Mouse (Mus musculus): ENCODE results near the gene Htt. TPM values are rescaled to one million over a fixed set of nuclear protein-coding genes. Genes with fewer than 3 reads are reported as not detected.
"Not testable (repeated sequence)": the region's sequence is repeated elsewhere in the genome, so short reads cannot be mapped to it uniquely, and the experiment has no call there.

Htt gene
- polyA plus RNA-seq, 1 experiment from 2014 or later: 11.8 TPM

DNA sequence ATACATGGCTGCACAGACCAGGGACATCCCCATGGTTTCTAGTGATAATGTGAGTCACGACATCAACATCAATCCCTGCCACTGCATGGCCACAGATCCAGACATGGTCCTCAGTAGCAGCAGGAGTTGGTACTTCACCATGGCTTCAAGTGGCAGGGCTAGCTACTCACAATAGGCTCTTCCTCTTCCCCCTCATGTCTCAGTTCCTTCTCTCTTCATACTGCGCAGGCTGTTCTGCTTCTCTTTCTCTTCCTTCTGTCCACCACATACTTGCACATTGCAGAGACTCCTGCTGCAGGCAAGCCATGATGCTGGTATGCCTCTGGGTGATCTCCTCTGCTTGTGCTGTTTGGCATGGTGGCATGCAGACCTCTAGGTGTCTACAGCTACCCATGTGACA lies 11.9 kb downstream of the Htt start:
- ATAC-seq (ENCODE audit: insufficient number of reproducible peaks, low FRiP score, low TSS enrichment, low read depth): no peak
- Histone ChIP-seq H3K9ac (no peak overlapping the region), H3K4me2 (replicated peaks) (no peak overlapping the region), H3K27me3 (no peaks in the 10 kb centered on the region), H3K27ac (replicated peaks) (no peak overlapping the region), H3K9me3 (replicated peaks) (no peaks in the 10 kb centered on the region), H3K4me1 (no peaks in the 10 kb centered on the region), H3K4me3 (replicated peaks) (no peak overlapping the region), H3K36me3 (no peaks in the 10 kb centered on the region)
- 87% methylated on average over 2 of the region's 2 CpGs for WGBS

DNA sequence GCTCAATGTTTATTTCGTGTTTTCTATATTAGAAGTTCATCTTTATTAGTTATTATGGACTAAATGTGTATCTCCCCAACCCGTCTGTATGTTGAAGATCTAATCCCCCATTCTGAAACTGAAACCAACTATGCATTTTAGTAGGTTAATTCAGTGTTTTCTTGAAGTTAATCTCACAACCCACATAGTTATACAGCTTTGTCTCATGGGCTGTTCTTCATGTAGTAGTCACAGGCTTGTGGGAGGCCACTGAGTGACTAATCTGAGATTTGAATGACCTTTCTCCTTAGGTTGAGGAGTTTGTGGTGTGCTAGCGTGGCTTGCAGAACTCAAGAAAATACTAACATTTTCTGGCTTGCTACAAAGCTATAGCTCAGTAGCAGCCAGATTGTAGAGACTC lies 23.5 kb downstream of the Htt start:
- peaks cover 21% of the 10 kb centered on the region for H3K36me3 ChIP-seq
- H3K27me3 ChIP-seq: no peaks in the 10 kb centered on the region
- H3K4me2 ChIP-seq (replicated peaks): no peak overlapping the region
- no peak overlapping the region for H3K4me3 ChIP-seq (replicated peaks)
- WGBS: 84% methylated on average over 3 of the region's 3 CpGs
- no peak overlapping the region for H3K27ac ChIP-seq (replicated peaks)
- ATAC-seq (ENCODE audit: insufficient number of reproducible peaks, low FRiP score, low TSS enrichment, low read depth): no peak
- no peaks in the 10 kb centered on the region for H3K4me1 ChIP-seq
- H3K9me3 ChIP-seq (replicated peaks): no peaks in the 10 kb centered on the region
- no peak overlapping the region for H3K9ac ChIP-seq

DNA sequence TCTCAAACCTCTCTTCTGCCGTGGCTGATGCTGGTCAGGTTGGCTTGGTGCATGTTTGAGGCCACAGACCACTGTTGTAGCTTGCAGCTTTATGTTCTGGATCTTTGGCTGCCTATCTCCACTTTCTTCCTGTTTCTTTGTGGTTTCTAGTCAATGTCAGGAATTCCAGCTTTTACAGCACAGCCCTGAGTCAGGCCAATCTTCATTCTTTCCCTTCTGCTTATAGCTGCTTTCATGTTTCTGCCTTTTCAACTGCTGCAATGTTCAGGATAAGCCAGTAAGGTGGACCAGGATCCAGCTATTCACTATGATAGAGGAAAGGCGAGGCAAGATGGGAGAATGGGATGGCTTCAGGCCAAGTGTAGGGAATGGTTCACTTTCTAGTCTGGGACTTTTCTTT lies 29.6 kb downstream of the Htt start:
- Histone ChIP-seq H3K36me3 (peaks cover 42% of the 10 kb centered on the region), H3K27ac (replicated peaks) (no peak overlapping the region), H3K27me3 (no peaks in the 10 kb centered on the region), H3K4me2 (replicated peaks) (no peak overlapping the region), H3K9ac (no peak overlapping the region), H3K4me3 (replicated peaks) (no peak overlapping the region), H3K4me1 (no peaks in the 10 kb centered on the region), H3K9me3 (replicated peaks) (no peaks in the 10 kb centered on the region)
- no peak for ATAC-seq (ENCODE audit: insufficient number of reproducible peaks, low FRiP score, low TSS enrichment, low read depth)
- WGBS: 75% methylated on average over 2 of the region's 2 CpGs

DNA sequence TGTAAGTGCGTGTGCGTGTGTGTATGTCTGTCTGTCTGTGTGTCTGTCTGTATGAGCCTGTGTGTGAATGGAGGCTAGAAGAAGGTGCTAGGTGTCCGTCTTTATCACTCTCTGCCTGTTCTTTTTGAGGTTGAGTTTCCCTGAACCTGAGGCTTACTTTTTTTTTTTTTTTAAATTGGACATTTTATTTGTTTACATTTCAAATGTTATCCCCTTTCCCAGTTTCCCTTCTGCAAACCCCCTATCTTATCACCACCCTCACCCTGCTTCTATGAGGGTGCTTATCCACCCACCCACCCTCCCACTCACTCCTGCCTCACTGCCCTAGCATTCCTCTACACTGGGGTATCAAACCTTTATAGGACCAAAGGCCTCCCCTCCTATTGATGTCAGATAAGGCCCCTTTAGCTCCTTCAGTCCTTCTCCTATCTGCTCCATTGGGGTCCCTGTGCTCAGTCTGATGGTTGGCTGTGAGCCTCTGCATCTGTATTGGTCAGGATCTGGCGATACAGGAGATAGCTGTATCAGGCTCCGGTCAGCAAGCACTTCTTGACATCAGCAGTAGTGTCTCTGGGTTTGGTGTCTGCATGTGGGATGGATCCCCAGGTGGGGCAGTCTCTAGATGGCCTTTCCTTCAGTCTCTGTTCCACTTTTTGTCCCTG lies 38.9 kb downstream of the Htt start:
- Histone ChIP-seq H3K9me3 (replicated peaks) (no peaks in the 10 kb centered on the region), H3K27ac (replicated peaks) (no peak overlapping the region), H3K4me3 (replicated peaks) (no peak overlapping the region), H3K9ac (no peak overlapping the region), H3K27me3 (no peaks in the 10 kb centered on the region), H3K36me3 (peaks cover 45% of the 10 kb centered on the region), H3K4me1 (no peaks in the 10 kb centered on the region), H3K4me2 (replicated peaks) (no peak overlapping the region)
- no peak for ATAC-seq (ENCODE audit: insufficient number of reproducible peaks, low FRiP score, low TSS enrichment, low read depth)
- 91% methylated on average over 5 of the region's 5 CpGs for WGBS

DNA sequence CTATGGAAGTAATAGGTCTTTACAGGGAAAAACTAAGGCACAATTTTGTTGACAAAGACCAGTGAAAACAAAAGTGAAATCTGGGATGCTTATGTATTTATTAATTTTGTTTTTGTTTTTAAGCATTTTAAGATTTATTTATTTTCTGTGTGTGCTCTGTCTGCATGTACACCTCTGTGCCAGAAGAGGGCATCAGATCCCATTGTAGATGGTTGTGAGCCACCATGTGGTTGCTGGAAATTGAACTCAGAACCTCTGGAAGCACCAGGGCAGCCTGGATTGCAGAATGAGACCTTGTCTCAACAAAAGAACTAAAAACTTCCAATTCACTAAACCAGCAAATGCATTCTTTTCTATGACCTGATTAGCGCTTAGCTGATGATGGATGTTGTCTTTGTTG lies 44.5 kb downstream of the Htt start:
- Histone ChIP-seq H3K4me1 (no peaks in the 10 kb centered on the region), H3K9me3 (replicated peaks) (no peaks in the 10 kb centered on the region), H3K4me2 (replicated peaks) (no peak overlapping the region), H3K36me3 (peaks cover 44% of the 10 kb centered on the region), H3K4me3 (replicated peaks) (no peak overlapping the region), H3K27me3 (no peaks in the 10 kb centered on the region), H3K9ac (no peak overlapping the region), H3K27ac (replicated peaks) (no peak overlapping the region)
- WGBS: 100% methylated on average over 1 of the region's 1 CpGs
- no peak for ATAC-seq (ENCODE audit: insufficient number of reproducible peaks, low FRiP score, low TSS enrichment, low read depth)

DNA sequence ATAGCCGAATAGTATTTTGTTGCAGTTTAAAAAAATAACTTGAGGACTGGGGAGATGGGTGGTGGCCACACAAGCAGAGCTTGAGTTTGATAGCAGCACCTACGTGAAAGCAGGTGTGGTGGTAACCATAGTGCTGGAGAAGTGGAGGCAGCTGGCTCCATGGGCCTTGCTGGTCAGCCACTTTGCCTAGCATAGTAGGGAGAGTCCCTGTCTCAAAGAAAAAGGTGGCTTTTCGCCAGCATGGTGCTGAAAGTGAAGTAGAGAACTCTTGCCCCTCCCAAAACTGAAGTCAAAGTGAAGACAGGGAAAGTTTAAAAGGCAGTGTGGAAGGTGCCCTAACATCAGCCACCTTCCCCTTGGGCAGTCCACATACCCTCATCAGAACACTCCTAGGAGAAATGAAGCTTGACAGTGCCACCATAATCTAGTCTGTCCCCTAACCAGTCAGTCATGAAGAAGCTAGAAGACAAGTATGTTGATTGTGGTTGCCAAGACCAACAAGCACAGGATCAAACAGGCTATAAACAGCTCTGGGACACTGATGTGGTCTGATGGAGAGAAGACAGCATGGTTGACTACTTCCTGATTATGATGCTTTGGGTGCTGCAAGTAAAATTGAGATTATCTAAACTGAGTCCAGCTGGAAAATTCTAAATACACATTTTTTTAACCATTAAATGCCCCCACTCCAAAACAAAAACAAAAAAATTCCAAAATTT lies 61.0 kb downstream of the Htt start:
- ATAC-seq (ENCODE audit: insufficient number of reproducible peaks, low FRiP score, low TSS enrichment, low read depth): no peak
- WGBS: 82% methylated on average over 3 of the region's 3 CpGs
- H3K36me3 ChIP-seq: peaks cover 44% of the 10 kb centered on the region

DNA sequence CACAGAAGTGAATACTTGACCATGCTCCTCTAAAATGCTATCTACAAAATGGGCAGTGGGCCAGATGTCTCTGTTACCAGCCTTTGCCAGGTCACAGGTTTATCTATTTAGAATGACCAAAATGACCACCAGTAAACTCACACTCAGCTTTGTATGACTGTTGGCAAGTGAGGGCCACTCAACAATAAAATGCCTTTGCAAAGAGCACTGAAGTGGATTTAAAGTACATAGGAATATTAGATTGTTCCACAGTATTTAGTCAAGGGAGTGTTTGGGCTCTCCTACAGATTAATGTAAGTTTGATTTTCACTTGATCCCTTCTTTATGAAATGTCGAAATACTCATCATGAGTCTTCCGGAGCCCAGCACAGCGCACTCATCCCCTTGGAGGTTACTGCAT lies 92.5 kb downstream of the Htt start:
- Histone ChIP-seq H3K4me1 (no peaks in the 10 kb centered on the region), H3K9me3 (replicated peaks) (no peaks in the 10 kb centered on the region), H3K9ac (no peak overlapping the region), H3K4me2 (replicated peaks) (no peak overlapping the region), H3K27me3 (no peaks in the 10 kb centered on the region), H3K36me3 (peaks cover 39% of the 10 kb centered on the region), H3K4me3 (replicated peaks) (no peak overlapping the region), H3K27ac (replicated peaks) (no peak overlapping the region)
- no peak for ATAC-seq (ENCODE audit: insufficient number of reproducible peaks, low FRiP score, low TSS enrichment, low read depth)
- 99% methylated on average over 3 of the region's 3 CpGs for WGBS

More for the DNA sequence above, 61.0 kb downstream of the Htt start:
- Histone ChIP-seq H3K4me2 (replicated peaks) (no peak overlapping the region), H3K27me3 (no peaks in the 10 kb centered on the region), H3K27ac (replicated peaks) (no peak overlapping the region), H3K4me3 (replicated peaks) (no peak overlapping the region), H3K9me3 (replicated peaks) (no peaks in the 10 kb centered on the region), H3K4me1 (no peaks in the 10 kb centered on the region), H3K9ac (no peak overlapping the region)

DNA sequence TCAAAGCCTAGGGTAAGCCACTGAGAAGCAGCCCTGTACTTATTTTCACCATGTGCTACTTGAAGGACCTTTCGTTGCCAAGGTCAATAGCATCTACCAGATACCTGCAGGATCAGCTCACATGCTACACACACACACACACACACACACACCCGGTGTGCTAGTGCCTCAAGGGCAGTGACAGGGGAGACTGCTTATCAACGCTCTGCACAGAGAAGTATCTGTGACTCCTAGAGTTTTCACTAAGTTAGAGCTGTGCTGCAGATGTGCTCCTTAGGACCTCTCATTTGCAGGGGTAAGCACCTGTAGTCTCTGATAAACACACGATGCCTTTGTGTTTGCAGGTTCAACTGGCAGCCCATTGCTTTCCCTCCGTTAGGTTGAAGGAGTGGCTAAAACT lies 103.8 kb downstream of the Htt start:
- H3K27ac ChIP-seq (replicated peaks): no peak overlapping the region
- no peaks in the 10 kb centered on the region for H3K9me3 ChIP-seq (replicated peaks)
- no peak for ATAC-seq (ENCODE audit: insufficient number of reproducible peaks, low FRiP score, low TSS enrichment, low read depth)
- H3K36me3 ChIP-seq: peaks cover 52% of the 10 kb centered on the region
- H3K4me3 ChIP-seq (replicated peaks): no peak overlapping the region
- no peak overlapping the region for H3K4me2 ChIP-seq (replicated peaks)
- no peaks in the 10 kb centered on the region for H3K4me1 ChIP-seq
- no peaks in the 10 kb centered on the region for H3K27me3 ChIP-seq
- H3K9ac ChIP-seq: no peak overlapping the region
- 91% methylated on average over 5 of the region's 5 CpGs for WGBS

DNA sequence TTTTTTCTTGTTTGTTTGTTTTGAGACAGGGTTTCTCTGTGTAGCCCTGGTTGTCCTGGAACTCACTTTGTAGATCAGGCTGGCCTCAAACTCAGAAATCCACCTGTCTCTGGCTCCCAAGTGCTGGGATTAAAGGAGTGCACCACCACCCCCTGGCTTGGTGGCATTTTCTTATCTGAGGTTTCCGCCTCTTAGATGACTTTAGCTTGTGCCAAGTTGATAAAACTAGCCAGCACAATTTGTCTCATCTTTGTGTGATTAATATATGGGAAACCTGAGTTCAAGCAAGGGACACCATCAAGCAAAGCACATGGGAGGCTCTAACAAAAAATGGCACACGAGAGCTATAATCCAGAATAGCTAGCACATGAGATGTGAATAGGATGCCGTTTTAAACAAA lies 118.8 kb downstream of the Htt start:
- H3K27ac ChIP-seq (replicated peaks); H3K9ac ChIP-seq; H3K4me3 ChIP-seq (replicated peaks); H3K9me3 ChIP-seq (replicated peaks); H3K4me1 ChIP-seq; ATAC-seq (ENCODE audit: insufficient number of reproducible peaks, low FRiP score, low TSS enrichment, low read depth); H3K27me3 ChIP-seq; H3K4me2 ChIP-seq (replicated peaks): not testable (repeated sequence)
- 90% methylated on average over 3 of the region's 3 CpGs for whole genome bisulfite sequencing
- H3K36me3 ChIP-seq: peaks cover 78% of the 10 kb centered on the region

DNA sequence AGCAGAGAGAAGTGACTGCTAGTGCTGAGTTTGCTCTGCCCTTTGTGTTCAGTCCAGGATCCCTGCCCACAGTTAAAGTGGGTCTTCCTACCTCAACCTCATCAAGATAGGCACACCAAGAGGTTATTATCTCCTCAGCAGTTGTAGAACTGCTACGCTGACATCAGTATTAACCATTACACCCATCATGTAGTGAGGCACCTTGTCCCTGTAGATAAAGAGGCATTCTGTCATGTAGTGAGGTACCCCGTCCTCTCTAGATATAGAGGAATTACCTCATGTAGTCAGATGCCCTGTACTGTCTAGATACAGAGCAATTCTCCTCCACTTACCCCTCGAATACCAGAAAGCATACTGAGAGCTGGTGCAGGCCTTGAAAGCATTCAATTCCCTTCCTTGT lies 119.5 kb downstream of the Htt start:
- Histone ChIP-seq H3K4me1 (no peaks in the 10 kb centered on the region), H3K4me3 (replicated peaks) (no peak overlapping the region), H3K27me3 (no peaks in the 10 kb centered on the region), H3K27ac (replicated peaks) (no peak overlapping the region), H3K9ac (no peak overlapping the region), H3K9me3 (replicated peaks) (no peaks in the 10 kb centered on the region), H3K4me2 (replicated peaks) (no peak overlapping the region), H3K36me3 (peaks cover 77% of the 10 kb centered on the region)
- WGBS: 92% methylated on average over 3 of the region's 3 CpGs
- no peak for ATAC-seq (ENCODE audit: insufficient number of reproducible peaks, low FRiP score, low TSS enrichment, low read depth)

DNA sequence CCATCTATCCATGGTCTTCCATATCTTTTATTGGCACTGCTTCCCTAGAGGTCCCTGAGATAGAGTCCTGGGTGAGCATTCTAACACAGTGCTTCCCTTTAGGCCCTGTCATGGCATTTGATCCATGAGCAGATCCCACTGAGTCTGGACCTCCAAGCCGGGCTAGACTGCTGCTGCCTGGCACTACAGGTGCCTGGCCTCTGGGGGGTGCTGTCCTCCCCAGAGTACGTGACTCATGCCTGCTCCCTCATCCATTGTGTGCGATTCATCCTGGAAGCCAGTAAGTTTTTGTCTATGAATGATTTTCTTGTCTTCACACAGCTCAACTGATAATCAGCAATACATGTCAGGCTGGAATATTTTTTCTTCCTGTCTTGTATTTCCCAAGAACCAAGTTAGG lies 123.7 kb downstream of the Htt start:
- Histone ChIP-seq H3K4me2 (replicated peaks) (no peak overlapping the region), H3K27me3 (no peaks in the 10 kb centered on the region), H3K4me1 (no peaks in the 10 kb centered on the region), H3K4me3 (replicated peaks) (no peak overlapping the region), H3K9ac (no peak overlapping the region), H3K27ac (replicated peaks) (no peak overlapping the region), H3K36me3 (peaks cover 79% of the 10 kb centered on the region), H3K9me3 (replicated peaks) (no peaks in the 10 kb centered on the region)
- 81% methylated on average over 3 of the region's 3 CpGs for WGBS
- no peak for ATAC-seq (ENCODE audit: insufficient number of reproducible peaks, low FRiP score, low TSS enrichment, low read depth)

DNA sequence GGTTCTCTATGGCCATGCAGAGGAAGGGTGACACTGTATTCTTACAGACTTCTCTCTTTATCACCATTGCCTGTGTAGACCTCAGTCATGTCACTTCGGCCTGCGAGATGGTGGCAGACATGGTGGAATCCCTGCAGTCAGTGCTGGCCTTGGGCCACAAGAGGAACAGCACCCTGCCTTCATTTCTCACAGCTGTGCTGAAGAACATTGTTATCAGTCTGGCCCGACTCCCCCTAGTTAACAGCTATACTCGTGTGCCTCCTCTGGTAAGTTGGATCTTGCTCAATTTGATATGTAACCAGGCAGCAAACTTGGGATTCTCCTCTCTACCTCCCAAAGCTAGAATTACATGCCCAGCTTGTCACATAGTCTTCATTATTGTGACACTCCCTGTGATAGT lies 127.7 kb downstream of the Htt start:
- no peak for ATAC-seq (ENCODE audit: insufficient number of reproducible peaks, low FRiP score, low TSS enrichment, low read depth)
- H3K27ac ChIP-seq (replicated peaks): no peak overlapping the region
- no peaks in the 10 kb centered on the region for H3K9me3 ChIP-seq (replicated peaks)
- H3K4me2 ChIP-seq (replicated peaks): no peak overlapping the region
- H3K9ac ChIP-seq: no peak overlapping the region
- H3K4me1 ChIP-seq: no peaks in the 10 kb centered on the region
- H3K4me3 ChIP-seq (replicated peaks): no peak overlapping the region
- H3K27me3 ChIP-seq: no peaks in the 10 kb centered on the region
- peaks cover 88% of the 10 kb centered on the region for H3K36me3 ChIP-seq
- 85% methylated on average over 4 of the region's 4 CpGs for WGBS
